Mouse (Mus musculus): ENCODE measurements around the gene Wdfy1. TPM values are rescaled to one million over a fixed set of nuclear protein-coding genes. Genes with fewer than 3 reads are reported as not detected.

The Wdfy1 gene
- total and polyA plus RNA-seq, 3 experiments, result 14.0 to 15.8 (median 14.9) TPM

GRCm38 (mm10) chr1:79762282-79763250 lies 13.4 kb downstream of the Wdfy1 start:
- Histone ChIP-seq H3K79me2 (replicated peaks; ENCODE audit: control insufficient read depth, insufficient read depth, low read length) (peaks cover 6% of the 10 kb centered on the region), H3K4me3 (peak overlapping the region; percentile 97; the same call in 1 of the 2 replicates), H3K27ac (no peak overlapping the region), H3K9ac (ENCODE audit: low read depth, low read length) (no peak overlapping the region), H3K4me1 (ENCODE audit: control insufficient read depth, insufficient read depth, low read length) (peaks cover 3% of the 10 kb centered on the region), H3K36me3 (ENCODE audit: control insufficient read depth, insufficient read depth, low read length) (no peaks in the 10 kb centered on the region), H3K27me3 (ENCODE audit: control insufficient read depth, insufficient read depth, low read length) (no peaks in the 10 kb centered on the region)
- WGBS, result 36% methylated on average over 16 of the region's 16 CpGs
- DNase-seq, result no peak
- intact Hi-C loops (cut with DNase I), result loop anchor here (2.0 kb wide), 1 partner anchor 14 kb away; the partner anchor contains the start of genes Mrpl44 and Wdfy1
- TF ChIP-seq EP300 (IDR thresholded peaks at IDR 0.05; ENCODE audit: insufficient read depth, low read depth, low read length), result no peak

GRCm38 (mm10) chr1:79761917-79762271 lies 14.0 kb downstream of the Wdfy1 start:
- no peaks in the 10 kb centered on the region for H3K27me3 ChIP-seq (ENCODE audit: control insufficient read depth, insufficient read depth, low read length)
- H3K9ac ChIP-seq (ENCODE audit: low read depth, low read length), result no peak overlapping the region
- peaks cover 6% of the 10 kb centered on the region for H3K79me2 ChIP-seq (replicated peaks; ENCODE audit: control insufficient read depth, insufficient read depth, low read length)
- peaks cover 5% of the 10 kb centered on the region for H3K4me1 ChIP-seq (ENCODE audit: control insufficient read depth, insufficient read depth, low read length)
- WGBS, result 4% methylated on average over 6 of the region's 6 CpGs
- H3K36me3 ChIP-seq (ENCODE audit: control insufficient read depth, insufficient read depth, low read length), result no peaks in the 10 kb centered on the region; the same call in 1 of the 2 replicates
- H3K4me3 ChIP-seq, result peak overlapping the region; percentile 97
- no peak for DNase-seq
- TF ChIP-seq POLR2A (IDR thresholded peaks at IDR 0.05; ENCODE audit: insufficient read depth, low read depth, low read length) (no peak), EP300 (IDR thresholded peaks at IDR 0.05; ENCODE audit: insufficient read depth, low read depth, low read length) (no peak), CTCF (IDR thresholded peaks at IDR 0.05) (no peak)
- no peak overlapping the region for H3K27ac ChIP-seq
- intact Hi-C loops (cut with DNase I), result loop anchor here (2.0 kb wide), 2 partner anchors 15 kb away; partner anchors contain the start of genes Mrpl44 and Wdfy1

GRCm38 (mm10) chr1:79761106-79761916 lies 14.6 kb downstream of the Wdfy1 start:
- WGBS, result under 1% methylated on average over 64 of the region's 65 CpGs
- H3K27me3 ChIP-seq (ENCODE audit: control insufficient read depth, insufficient read depth, low read length), result no peaks in the 10 kb centered on the region
- H3K36me3 ChIP-seq (ENCODE audit: control insufficient read depth, insufficient read depth, low read length), result no peaks in the 10 kb centered on the region; the same call in 1 of the 2 replicates
- peaks cover 6% of the 10 kb centered on the region for H3K79me2 ChIP-seq (replicated peaks; ENCODE audit: control insufficient read depth, insufficient read depth, low read length)
- peak; percentile 67 for TF ChIP-seq POLR2A (IDR thresholded peaks at IDR 0.05; ENCODE audit: insufficient read depth, low read depth, low read length)
- no peak for TF ChIP-seq EP300 (IDR thresholded peaks at IDR 0.05; ENCODE audit: insufficient read depth, low read depth, low read length)
- H3K9ac ChIP-seq (ENCODE audit: low read depth, low read length), result peak overlapping the region; percentile 98
- peak; percentile 89 to 90 for DNase-seq
- H3K27ac ChIP-seq, result peak overlapping the region; percentile 94
- peaks cover 7% of the 10 kb centered on the region for H3K4me1 ChIP-seq (ENCODE audit: control insufficient read depth, insufficient read depth, low read length)
- peak overlapping the region; percentile 97 for H3K4me3 ChIP-seq
- intact Hi-C loops (cut with DNase I), result loop anchor here (2.0 kb wide), 1 partner anchor 15 kb away; no protein-coding TSS in a partner anchor

DNA sequence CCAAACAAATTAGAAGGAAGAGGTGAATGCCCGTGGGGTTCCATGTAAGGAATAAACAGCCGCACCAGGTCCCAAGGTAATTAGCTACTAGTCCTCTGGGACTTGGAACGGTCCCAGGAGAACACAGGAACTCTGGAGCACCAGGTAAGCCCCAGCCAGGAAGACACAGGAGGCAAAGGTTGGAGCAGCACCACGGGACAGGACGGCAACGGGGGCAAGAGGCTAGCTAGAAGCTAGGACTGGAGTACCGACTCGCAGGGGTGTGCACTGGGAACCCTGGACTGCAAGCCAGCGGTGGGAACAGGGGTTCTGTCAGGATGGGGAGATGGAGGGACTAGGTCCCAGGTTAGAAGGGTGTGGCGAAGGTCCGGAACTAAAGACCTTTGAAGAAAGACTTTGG lies 15.3 kb downstream of the Wdfy1 start:
- peaks cover 6% of the 10 kb centered on the region for H3K79me2 ChIP-seq (replicated peaks; ENCODE audit: control insufficient read depth, insufficient read depth, low read length)
- intact Hi-C loops (cut with DNase I), result loop anchor here (2.0 kb wide), 1 partner anchor 14 kb away; no protein-coding TSS in a partner anchor
- H3K27ac ChIP-seq, result peak overlapping the region; percentile 94
- TF ChIP-seq CTCF (IDR thresholded peaks at IDR 0.05), result no peak
- TF ChIP-seq POLR2A (IDR thresholded peaks at IDR 0.05; ENCODE audit: insufficient read depth, low read depth, low read length), result no peak
- TF ChIP-seq EP300 (IDR thresholded peaks at IDR 0.05; ENCODE audit: insufficient read depth, low read depth, low read length), result no peak
- WGBS, result 6% methylated on average over 11 of the region's 11 CpGs
- peaks cover 8% of the 10 kb centered on the region for H3K4me1 ChIP-seq (ENCODE audit: control insufficient read depth, insufficient read depth, low read length)
- peak overlapping the region; percentile 97 for H3K4me3 ChIP-seq
- no peaks in the 10 kb centered on the region for H3K27me3 ChIP-seq (ENCODE audit: control insufficient read depth, insufficient read depth, low read length)
- no peak for DNase-seq
- H3K36me3 ChIP-seq (ENCODE audit: control insufficient read depth, insufficient read depth, low read length), result no peaks in the 10 kb centered on the region; the same call in 1 of the 2 replicates
- peak overlapping the region; percentile 98 for H3K9ac ChIP-seq (ENCODE audit: low read depth, low read length)

DNA sequence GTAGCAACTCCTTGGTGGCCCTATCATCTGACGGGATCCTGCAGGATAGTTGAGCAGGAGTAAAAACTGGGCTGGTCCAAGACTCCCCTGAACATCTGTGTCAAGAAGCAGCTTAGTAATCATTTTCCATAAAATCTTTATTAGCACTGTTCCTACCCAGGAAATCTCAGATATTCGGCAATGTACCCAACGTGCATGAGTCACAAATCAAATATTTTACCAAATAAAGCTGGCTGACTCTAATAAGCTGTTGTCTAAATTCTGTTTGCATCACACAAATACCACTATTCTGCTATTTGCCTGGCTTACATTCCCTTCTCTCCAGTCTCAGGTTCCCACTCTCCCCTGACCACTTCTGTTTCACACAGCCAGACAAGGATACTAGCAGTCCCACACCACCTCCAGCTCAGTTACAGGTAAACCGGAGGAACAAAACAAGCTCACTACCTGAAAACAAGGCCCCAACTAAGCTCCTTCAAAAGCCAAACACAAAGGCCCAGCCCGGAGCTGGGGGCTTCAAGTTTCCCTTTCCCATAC lies 16.4 kb downstream of the Wdfy1 start:
- Histone ChIP-seq H3K36me3 (ENCODE audit: control insufficient read depth, insufficient read depth, low read length) (no peaks in the 10 kb centered on the region; the same call in 1 of the 2 replicates), H3K4me3 (no peak overlapping the region), H3K27me3 (ENCODE audit: control insufficient read depth, insufficient read depth, low read length) (no peaks in the 10 kb centered on the region), H3K27ac (peak overlapping the region; percentile 11; the same call in 1 of the 2 replicates), H3K79me2 (replicated peaks; ENCODE audit: control insufficient read depth, insufficient read depth, low read length) (peaks cover 6% of the 10 kb centered on the region), H3K4me1 (ENCODE audit: control insufficient read depth, insufficient read depth, low read length) (peaks cover 10% of the 10 kb centered on the region), H3K9ac (ENCODE audit: low read depth, low read length) (no peak overlapping the region)
- TF ChIP-seq CTCF (IDR thresholded peaks at IDR 0.05) (no peak), POLR2A (IDR thresholded peaks at IDR 0.05; ENCODE audit: insufficient read depth, low read depth, low read length) (no peak), EP300 (IDR thresholded peaks at IDR 0.05; ENCODE audit: insufficient read depth, low read depth, low read length) (no peak)
- intact Hi-C loops (cut with DNase I), result loop anchor here (10.0 kb wide), 1 partner anchor 575 kb away; no protein-coding TSS in a partner anchor
- 65% methylated on average over 5 of the region's 5 CpGs for WGBS
- no peak for DNase-seq

Data from heart, adult 2 months (tissue).